Mouse (Mus musculus) heart, embryonic 15.5 days (tissue): ENCODE results near the gene Tmem191c. TPM values are rescaled to one million over a fixed set of nuclear protein-coding genes. Genes with fewer than 3 reads are reported as not detected.

Experiments used
- ATAC-seq: fragments of 200-750 bp; cut with Nextera tagmentation; replicated peaks from 2 replicates; pipeline ENCODE4 v1.8.0; 2017; ENCODE audit warnings: low read depth, moderate TSS enrichment; ENCODE audit not compliant: insufficient number of reproducible peaks, insufficient read depth, low FRiP score
- H3K27ac ChIP-seq: fragments of 300-500 bp; sonication (generic); 2 replicates; pipeline ENCODE4 v1.5.1; 2015; ENCODE audit warnings: mild to moderate bottlenecking, inconsistent platforms
- H3K27me3 ChIP-seq: fragments of 300-500 bp; sonication (generic); 2 replicates; pipeline ENCODE4 v1.6.1; 2015; ENCODE audit warnings: inconsistent platforms
- H3K36me3 ChIP-seq: fragments of 300-500 bp; sonication (generic); 2 replicates; pipeline ENCODE4 v1.6.1; 2015; ENCODE audit warnings: mild to moderate bottlenecking, inconsistent platforms
- H3K4me1 ChIP-seq: fragments of 300-500 bp; sonication (generic); replicated peaks from 2 replicates; pipeline ENCODE4 v1.6.1; 2015; ENCODE audit warnings: inconsistent platforms
- H3K4me2 ChIP-seq: fragments of 300-500 bp; sonication (generic); 2 replicates; pipeline ENCODE4 v1.6.1; 2015; ENCODE audit warnings: inconsistent platforms, mild to moderate bottlenecking, moderate library complexity
- H3K4me3 ChIP-seq: fragments of 300-500 bp; sonication (generic); 2 replicates; pipeline ENCODE4 v1.5.1; 2015; ENCODE audit warnings: mild to moderate bottlenecking, inconsistent platforms
- H3K9ac ChIP-seq: fragments of 300-500 bp; sonication (generic); 2 replicates; pipeline ENCODE4 v1.6.1; 2015; ENCODE audit warnings: mild to moderate bottlenecking, inconsistent platforms
- H3K9me3 ChIP-seq: fragments of 300-500 bp; sonication (generic); replicated peaks from 2 replicates; pipeline ENCODE4 v1.6.1; 2016; ENCODE audit warnings: inconsistent platforms
- WGBS: fragments of 180-500 bp; shearing (Covaris S2); methylation state at CpG from one replicate; pipeline ENCODE4 v1.1.7; 2015; ENCODE audit warnings: mixed read lengths; 5-methylcytosine and 5-hydroxymethylcytosine counted together
- polyA plus RNA-seq: library from polyadenylated mRNA; unstranded; fragments of >200 nt; fragmentation: Nextera tagmentation; extraction: Ambion mirVana; gene quantifications from 2 replicates; pipeline ENCODE4 v1.2.1, GENCODE M21; 2015

Tmem191c gene
- polyA plus RNA-seq, 1 experiment from 2014 or later: 9.2 TPM

GRCm38 (mm10) chr16:17292751-17293150 lies 16.9 kb downstream of the Tmem191c start:
- ATAC-seq: no peak
- peaks cover 50% of the 10 kb centered on the region for H3K36me3 ChIP-seq
- WGBS: 2% methylated on average over 2 of the region's 2 CpGs

DNA sequence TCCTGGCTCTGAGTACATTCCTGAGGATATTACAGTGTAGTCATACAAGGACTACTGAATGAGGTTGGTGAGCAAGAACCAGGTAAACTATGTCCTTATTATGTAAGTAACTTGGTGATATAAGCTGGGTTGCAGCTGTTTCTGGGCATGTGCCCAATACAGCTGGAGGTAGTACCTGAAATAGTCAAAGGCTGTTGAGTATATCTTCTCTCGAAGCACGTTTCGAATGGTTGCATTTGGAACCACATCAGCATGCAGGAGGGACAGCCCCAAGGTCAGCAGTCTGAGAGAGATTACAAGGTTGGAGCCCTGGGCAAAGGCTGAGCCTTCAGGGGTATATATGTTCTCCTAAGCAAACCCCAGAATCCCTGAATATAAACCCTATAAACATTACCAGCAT lies 24.9 kb downstream of the Tmem191c start:
- WGBS: 79% methylated on average over 3 of the region's 3 CpGs
- Histone ChIP-seq H3K27ac (no peak overlapping the region), H3K4me3 (no peak overlapping the region), H3K9ac (no peak overlapping the region), H3K27me3 (no peaks in the 10 kb centered on the region), H3K9me3 (no peaks in the 10 kb centered on the region), H3K36me3 (peaks cover 72% of the 10 kb centered on the region), H3K4me1 (no peaks in the 10 kb centered on the region), H3K4me2 (no peak overlapping the region)
- no peak for ATAC-seq

More at GRCm38 (mm10) chr16:17292751-17293150, 16.9 kb downstream of the Tmem191c start:
- H3K9ac ChIP-seq: no peak overlapping the region
- H3K27ac ChIP-seq: no peak overlapping the region
- no peaks in the 10 kb centered on the region for H3K9me3 ChIP-seq
- no peaks in the 10 kb centered on the region for H3K4me1 ChIP-seq
- H3K4me3 ChIP-seq: no peak overlapping the region
- H3K4me2 ChIP-seq: no peak overlapping the region
- H3K27me3 ChIP-seq: no peaks in the 10 kb centered on the region

DNA sequence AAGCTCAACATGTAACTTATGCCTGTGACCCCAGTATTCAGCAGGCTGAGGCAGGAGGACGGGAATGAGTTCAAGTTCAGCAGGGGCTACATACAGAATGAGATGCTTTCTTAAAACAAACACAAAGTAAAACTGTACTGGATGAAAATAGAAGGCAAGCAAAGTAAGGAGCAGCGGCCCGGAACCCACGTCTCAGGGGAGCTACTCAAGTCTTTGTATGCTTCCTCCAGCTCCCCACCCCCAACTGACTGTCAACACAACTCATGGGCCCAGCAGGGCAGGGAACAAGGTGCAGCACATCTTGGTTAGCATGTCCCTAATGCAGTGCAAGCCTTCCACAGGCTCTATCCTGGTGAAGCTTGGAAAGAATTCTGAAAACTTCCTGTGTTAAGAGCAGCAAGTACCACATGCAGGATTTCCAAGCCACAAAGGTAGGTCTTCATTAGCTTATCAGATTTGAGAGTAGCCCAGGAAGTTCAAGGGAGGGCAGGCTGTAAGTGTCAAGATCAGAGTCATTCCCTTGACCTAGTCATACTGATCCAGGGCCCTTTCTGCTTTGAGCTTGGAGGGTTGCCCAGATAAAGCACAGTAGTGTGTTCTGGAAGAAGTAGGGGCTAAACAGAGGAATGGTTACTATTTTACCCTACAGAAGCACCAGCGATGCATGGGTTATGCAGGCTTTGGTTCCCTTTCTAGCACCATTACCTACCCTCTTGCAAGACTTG lies 27.8 kb downstream of the Tmem191c start:
- Histone ChIP-seq H3K4me3 (no peak overlapping the region), H3K27ac (no peak overlapping the region), H3K4me1 (no peaks in the 10 kb centered on the region), H3K4me2 (no peak overlapping the region), H3K27me3 (no peaks in the 10 kb centered on the region), H3K36me3 (peaks cover 64% of the 10 kb centered on the region), H3K9ac (no peak overlapping the region), H3K9me3 (no peaks in the 10 kb centered on the region)
- 86% methylated on average over 5 of the region's 5 CpGs for WGBS
- ATAC-seq: no peak

DNA sequence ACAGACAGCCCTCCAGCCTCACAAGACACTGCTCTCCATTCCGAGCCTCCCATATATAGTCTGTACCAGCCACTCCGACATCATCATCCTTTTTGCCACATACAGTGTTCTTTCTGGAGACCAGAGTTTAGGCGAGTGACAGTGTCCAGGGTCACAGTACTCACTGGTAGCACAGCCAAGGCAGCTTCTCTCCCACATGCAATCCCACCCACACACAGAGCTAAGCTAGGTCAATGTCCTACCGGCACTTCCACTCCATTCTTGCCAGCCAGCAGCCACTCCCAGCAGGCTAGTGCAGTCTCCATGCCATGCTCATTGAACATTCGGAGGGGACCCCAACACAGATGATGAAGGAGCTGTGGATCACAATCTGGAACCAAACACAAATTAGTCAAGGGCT lies 31.6 kb downstream of the Tmem191c start:
- Histone ChIP-seq H3K4me1 (no peaks in the 10 kb centered on the region), H3K9me3 (no peaks in the 10 kb centered on the region), H3K4me3 (no peak overlapping the region), H3K27ac (no peak overlapping the region), H3K36me3 (peaks cover 60% of the 10 kb centered on the region), H3K4me2 (no peak overlapping the region), H3K9ac (no peak overlapping the region), H3K27me3 (no peaks in the 10 kb centered on the region)
- WGBS: 89% methylated on average over 5 of the region's 5 CpGs
- no peak for ATAC-seq

DNA sequence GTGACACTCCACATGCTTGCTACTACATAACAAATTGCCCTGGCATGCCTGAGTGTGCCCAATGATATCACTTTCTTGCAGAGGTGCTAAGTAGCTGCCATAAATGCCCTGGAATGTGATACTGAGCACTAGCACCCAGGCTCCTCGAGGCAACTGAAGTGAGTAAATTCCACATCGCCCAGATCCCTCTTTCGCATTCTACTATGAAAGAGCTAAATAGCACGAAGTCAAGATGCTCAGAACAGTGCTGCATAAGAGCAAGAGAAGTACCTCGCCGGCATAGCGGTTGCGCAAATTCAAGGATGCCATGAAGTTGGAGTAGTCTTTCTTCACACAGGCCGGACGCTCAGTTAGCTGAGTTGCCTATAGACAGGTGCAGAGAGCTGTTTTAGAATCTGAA lies 33.2 kb downstream of the Tmem191c start:
- peaks cover 65% of the 10 kb centered on the region for H3K36me3 ChIP-seq
- H3K27me3 ChIP-seq: no peaks in the 10 kb centered on the region
- H3K9ac ChIP-seq: no peak overlapping the region
- no peak for ATAC-seq
- H3K4me2 ChIP-seq: no peak overlapping the region
- H3K4me1 ChIP-seq: no peaks in the 10 kb centered on the region
- 90% methylated on average over 10 of the region's 10 CpGs for WGBS
- no peaks in the 10 kb centered on the region for H3K9me3 ChIP-seq
- no peak overlapping the region for H3K27ac ChIP-seq
- H3K4me3 ChIP-seq: no peak overlapping the region

- no peaks in the 10 kb centered on the region for H3K27me3 ChIP-seq
- H3K27ac ChIP-seq: no peak overlapping the region
- H3K4me2 ChIP-seq: no peak overlapping the region
- peaks cover 77% of the 10 kb centered on the region for H3K36me3 ChIP-seq
- no peak for ATAC-seq
- H3K4me1 ChIP-seq: no peaks in the 10 kb centered on the region
- no peak overlapping the region for H3K9ac ChIP-seq
- 91% methylated on average over 5 of the region's 5 CpGs for WGBS
- no peaks in the 10 kb centered on the region for H3K9me3 ChIP-seq
- H3K4me3 ChIP-seq: no peak overlapping the region
Measured at GRCm38 (mm10) chr16:17312531-17312930, 36.7 kb downstream of the Tmem191c start.

- H3K9ac ChIP-seq: no peak overlapping the region
- no peak overlapping the region for H3K4me2 ChIP-seq
- no peaks in the 10 kb centered on the region for H3K9me3 ChIP-seq
- ATAC-seq: no peak
- 89% methylated on average over 7 of the region's 7 CpGs for WGBS
- H3K27ac ChIP-seq: no peak overlapping the region
- H3K4me1 ChIP-seq: no peaks in the 10 kb centered on the region
- H3K27me3 ChIP-seq: no peaks in the 10 kb centered on the region
- H3K4me3 ChIP-seq: no peak overlapping the region
- peaks cover 63% of the 10 kb centered on the region for H3K36me3 ChIP-seq
Measured at GRCm38 (mm10) chr16:17316554-17316953, 40.7 kb downstream of the Tmem191c start.

- Histone ChIP-seq H3K9ac (no peak overlapping the region), H3K4me3 (no peak overlapping the region), H3K27ac (no peak overlapping the region), H3K36me3 (peaks cover 25% of the 10 kb centered on the region), H3K4me2 (no peak overlapping the region), H3K4me1 (no peaks in the 10 kb centered on the region), H3K27me3 (no peaks in the 10 kb centered on the region), H3K9me3 (no peaks in the 10 kb centered on the region)
- 64% methylated on average over 5 of the region's 5 CpGs for WGBS
- no peak for ATAC-seq
Measured at GRCm38 (mm10) chr16:17321481-17321880, 45.6 kb downstream of the Tmem191c start.

- Histone ChIP-seq H3K9ac (no peak overlapping the region), H3K4me1 (no peaks in the 10 kb centered on the region), H3K9me3 (no peaks in the 10 kb centered on the region), H3K27ac (no peak overlapping the region), H3K4me2 (no peak overlapping the region), H3K36me3 (peaks cover 6% of the 10 kb centered on the region; the same call in 1 of the 2 replicates), H3K4me3 (no peak overlapping the region), H3K27me3 (no peaks in the 10 kb centered on the region)
- ATAC-seq: no peak
- 89% methylated on average over 5 of the region's 5 CpGs for WGBS
Measured at GRCm38 (mm10) chr16:17324745-17325144, 48.9 kb downstream of the Tmem191c start.

- no peaks in the 10 kb centered on the region for H3K4me1 ChIP-seq
- ATAC-seq: no peak
- no peak overlapping the region for H3K9ac ChIP-seq
- H3K9me3 ChIP-seq: no peaks in the 10 kb centered on the region
- H3K27ac ChIP-seq: no peak overlapping the region
- 74% methylated on average over 2 of the region's 2 CpGs for WGBS
- H3K27me3 ChIP-seq: no peaks in the 10 kb centered on the region
- no peak overlapping the region for H3K4me3 ChIP-seq
- no peak overlapping the region for H3K4me2 ChIP-seq
- H3K36me3 ChIP-seq: peaks cover 6% of the 10 kb centered on the region; the same call in 1 of the 2 replicates
Measured at GRCm38 (mm10) chr16:17326064-17326463, 50.2 kb downstream of the Tmem191c start.

DNA sequence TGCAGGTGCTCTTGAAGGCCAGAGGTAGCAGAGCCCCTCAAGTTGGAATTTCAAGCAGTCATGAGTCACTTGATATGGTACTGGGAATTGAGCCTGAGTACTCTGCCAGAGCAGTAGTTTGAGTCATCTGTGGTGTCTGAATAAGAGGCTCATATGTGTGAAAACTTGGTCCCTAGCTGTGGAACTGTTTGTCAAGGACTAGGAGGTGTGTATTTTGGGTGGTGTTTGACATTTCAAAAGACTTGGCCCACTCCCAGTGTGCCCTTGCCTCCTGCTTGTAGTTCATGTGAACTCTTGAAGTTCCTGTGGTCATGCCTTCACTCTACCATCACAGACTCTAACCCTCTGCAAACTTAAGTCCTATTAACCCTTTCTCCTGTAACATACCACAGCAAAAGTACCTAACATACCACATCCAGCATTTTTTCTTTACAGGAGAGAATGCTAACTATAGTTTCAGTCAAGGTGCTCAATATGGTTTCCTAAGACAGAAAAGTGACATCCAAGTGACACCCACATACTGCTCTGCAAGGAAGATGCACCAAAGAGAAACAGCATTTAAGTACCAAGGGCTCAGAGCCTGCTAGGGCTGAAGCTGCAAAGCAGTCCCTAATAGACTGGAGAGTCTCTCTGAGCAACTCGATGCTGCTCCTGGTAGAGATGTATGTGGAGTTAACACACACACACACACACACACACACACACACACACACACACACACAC lies 54.1 kb downstream of the Tmem191c start:
- WGBS: 64% methylated on average over 1 of the region's 1 CpGs
- ATAC-seq: no peak

More for the DNA sequence above, 54.1 kb downstream of the Tmem191c start:
- no peaks in the 10 kb centered on the region for H3K27me3 ChIP-seq
- no peaks in the 10 kb centered on the region for H3K9me3 ChIP-seq
- no peaks in the 10 kb centered on the region for H3K4me1 ChIP-seq
- peaks cover 2% of the 10 kb centered on the region; the same call in 1 of the 2 replicates for H3K36me3 ChIP-seq
- no peak overlapping the region for H3K9ac ChIP-seq
- H3K27ac ChIP-seq: no peak overlapping the region
- no peak overlapping the region for H3K4me3 ChIP-seq
- H3K4me2 ChIP-seq: no peak overlapping the region
